Mouse (Mus musculus) small intestine, adult 2 months (tissue): ENCODE measurements around the gene Tab1.

Experiments
- CTCF ChIP-seq: fragments of 200-500 bp; IDR thresholded peaks from 2 replicates; pipeline ENCODE4 v1.5.1; 2012; ENCODE audit warnings: low read depth, mild to moderate bottlenecking, control low read depth, inconsistent platforms, low read length, moderate library complexity, mixed read lengths; ENCODE audit not compliant: insufficient replicate concordance, insufficient read length; ENCODE audit errors: extremely low read depth
- POLR2A ChIP-seq: fragments of 200-500 bp; IDR thresholded peaks from 2 replicates; pipeline ENCODE4 v1.6.1; 2012; ENCODE audit warnings: low read depth, mild to moderate bottlenecking, control low read depth, inconsistent platforms, low read length, moderate library complexity

DNA sequence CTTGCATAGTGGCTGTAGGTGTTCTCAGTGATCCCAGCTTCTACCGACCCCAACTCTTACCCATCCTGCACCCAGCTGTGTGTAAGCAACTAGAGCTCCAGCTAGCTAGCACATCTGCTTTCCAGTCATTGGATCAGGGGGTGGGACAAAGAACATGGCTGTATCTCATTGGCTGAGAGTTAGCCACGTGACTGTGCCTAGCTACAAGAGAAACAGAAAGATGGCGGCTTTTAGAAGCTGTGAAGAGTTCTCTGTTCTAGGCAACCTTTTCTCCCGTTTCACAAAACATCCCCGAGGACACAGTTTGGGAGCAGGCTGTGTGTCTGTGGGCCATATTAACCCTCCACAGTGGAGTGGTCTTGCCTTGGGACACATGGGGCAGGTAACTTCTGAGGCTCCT lies 17.7 kb upstream of the Tab1 start:
- TF ChIP-seq POLR2A (no peak), CTCF (no peak)
